Mouse (Mus musculus): ENCODE measurements around the gene Wdr18.

DNA sequence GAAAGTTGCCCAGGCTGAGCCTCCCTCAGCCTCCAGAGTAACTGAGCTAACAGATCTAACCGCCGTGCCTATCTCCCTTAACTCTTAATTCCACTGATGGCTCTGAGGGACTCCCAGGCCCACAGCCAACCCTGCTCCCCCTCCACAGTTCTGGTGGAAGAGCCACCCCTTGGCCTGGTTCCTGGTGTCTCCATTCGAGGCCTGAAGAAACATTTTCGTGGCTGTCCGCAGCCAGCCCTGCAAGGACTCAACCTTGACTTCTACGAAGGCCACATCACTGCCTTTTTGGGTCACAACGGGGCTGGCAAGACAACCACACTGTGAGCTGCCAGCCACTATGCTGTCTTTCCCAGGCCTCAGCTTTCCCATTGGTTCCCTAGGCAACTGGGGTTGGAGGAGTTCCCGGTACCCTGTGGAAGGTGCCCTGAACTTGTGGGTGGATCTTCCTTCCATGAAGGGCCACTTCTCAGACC is 44.3 kb downstream of the Wdr18 start:
- TF ChIP-seq CTCF (IDR thresholded peaks at IDR 0.05; ENCODE audit: low read depth), result no peak
- TF ChIP-seq EP300 (optimal IDR thresholded peaks at IDR 0.05), result no peak

Data from stomach, postnatal 0 days (tissue).